Mouse (Mus musculus) spleen, embryonic (tissue): ENCODE results near the gene Pamr1.

Experiments used
- CTCF ChIA-PET: fragments of 350-600 bp; sonication (Branson Sonifier 250); formaldehyde crosslinking; loops from one replicate; lab custom pipeline; 2022; lab: Charles Lee

Gene Pamr1

DNA sequence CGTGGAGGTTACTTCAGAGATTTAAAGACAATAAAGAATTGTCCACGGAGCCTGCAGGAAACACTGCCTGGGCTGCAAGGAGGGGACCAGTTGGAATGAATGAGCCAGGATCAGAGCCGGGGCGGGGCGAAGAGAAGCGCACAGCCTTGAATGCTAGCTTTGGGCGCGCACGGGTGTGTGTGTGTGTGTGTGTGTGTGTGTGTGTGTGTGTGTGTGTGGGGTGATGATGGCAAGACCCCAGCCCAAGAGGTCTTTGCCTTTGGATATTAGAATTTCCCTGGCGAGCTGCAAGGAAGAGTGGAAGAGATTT is 109.7 kb downstream of the Pamr1 start:
- CTCF ChIA-PET = interaction anchor here (0.6 kb wide), 1 partner anchor 445 kb away, joined by 9 read pairs; no protein-coding TSS in a partner anchor

DNA sequence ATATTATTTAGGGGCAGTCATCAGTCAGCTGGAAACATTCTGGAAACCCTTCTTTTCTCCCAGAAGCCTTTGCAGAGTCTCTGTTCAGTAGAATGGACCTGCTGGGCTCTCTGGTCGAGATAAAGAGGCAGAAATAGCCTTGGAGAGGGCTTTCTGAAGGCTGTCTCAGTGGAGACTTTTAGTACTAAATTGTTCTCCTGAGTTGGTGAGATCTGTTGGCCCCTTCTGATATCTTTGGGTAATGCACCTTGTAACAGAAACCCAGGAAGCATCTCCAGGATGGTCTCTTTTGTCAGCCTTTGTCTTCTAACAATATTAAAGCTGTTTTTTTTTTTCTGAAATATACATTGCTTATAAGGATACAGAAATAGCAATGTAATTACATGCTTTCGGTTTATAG is 111.2 kb downstream of the Pamr1 start:
- CTCF ChIA-PET = no interaction called here

DNA sequence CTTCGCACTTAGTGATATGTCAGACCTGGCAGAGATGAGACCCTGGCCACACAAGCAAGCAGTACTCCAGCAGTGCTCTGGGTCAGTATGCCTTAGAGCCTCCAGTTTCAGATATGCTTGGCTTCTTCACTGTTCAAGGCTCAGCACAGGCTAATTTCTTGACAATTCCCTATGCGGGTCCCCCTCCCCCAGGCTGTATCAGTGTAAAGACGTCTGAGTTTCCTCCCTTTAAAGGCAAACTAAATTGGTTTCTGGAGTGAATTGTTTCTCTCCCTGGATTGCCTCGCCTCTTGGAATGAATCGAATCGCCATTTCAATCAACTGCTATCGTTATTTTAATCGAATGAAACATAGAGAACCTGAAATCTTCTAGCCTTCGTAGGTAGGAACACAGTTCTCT is 113.1 kb downstream of the Pamr1 start:
- CTCF ChIA-PET = no interaction called here

DNA sequence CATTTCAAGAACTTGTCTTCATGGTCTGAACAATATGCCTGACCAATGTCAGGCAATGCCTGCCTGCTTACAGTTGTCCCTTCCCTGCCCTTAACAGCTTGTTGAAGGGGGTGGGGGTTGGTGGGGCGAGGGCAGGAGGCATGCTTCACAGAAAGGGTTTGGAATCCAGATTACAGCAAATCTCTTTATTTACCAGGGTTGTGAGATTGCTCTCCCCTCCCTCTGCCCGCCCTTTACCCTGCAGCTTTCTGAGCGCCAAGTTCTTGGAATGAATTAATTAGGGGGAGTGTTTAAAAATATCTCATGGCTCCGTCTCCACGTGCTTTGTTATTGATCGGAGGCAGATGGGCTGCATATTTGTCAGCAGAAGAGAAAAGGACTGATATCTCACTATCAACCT is 113.5 kb downstream of the Pamr1 start:
- CTCF ChIA-PET = no interaction called here

DNA sequence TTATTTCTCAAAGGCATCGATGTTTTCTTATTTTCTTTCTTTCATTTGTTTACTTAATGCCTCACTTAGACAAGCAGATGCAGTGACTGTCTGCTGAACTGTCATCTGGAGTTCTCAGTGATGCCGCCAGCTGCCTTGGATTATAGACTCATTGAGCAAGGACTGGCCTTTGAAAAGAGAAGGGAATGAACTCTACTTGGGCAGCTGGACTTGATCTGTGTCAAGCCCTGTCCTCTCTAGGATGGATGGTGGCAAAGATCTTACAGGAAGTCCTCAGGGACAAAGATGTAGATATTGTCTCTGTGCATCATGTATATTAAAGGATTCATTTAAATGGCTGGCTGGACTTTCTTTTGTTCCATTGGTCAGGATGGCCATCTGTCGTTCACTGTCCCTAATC is 114.1 kb downstream of the Pamr1 start:
- CTCF ChIA-PET = no interaction called here

DNA sequence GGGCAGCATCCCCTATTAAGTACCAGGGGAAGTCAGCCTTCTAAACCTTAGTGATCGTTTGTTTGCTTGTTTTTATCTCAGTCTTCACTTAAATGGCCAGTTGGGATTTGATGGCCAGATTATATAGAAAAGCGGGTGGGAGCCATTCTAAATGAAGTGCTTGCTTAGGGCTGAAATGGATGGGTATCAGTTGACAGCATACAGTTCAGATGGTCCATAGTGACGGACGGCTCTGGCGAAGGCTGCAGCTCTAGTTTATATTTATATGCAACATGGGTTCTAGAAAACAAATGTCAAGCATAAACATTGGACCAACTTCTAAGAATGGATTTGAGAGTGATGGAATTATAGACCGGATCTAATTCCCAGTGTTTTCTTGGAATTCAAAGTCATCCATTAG is 118.2 kb downstream of the Pamr1 start:
- CTCF ChIA-PET = no interaction called here

DNA sequence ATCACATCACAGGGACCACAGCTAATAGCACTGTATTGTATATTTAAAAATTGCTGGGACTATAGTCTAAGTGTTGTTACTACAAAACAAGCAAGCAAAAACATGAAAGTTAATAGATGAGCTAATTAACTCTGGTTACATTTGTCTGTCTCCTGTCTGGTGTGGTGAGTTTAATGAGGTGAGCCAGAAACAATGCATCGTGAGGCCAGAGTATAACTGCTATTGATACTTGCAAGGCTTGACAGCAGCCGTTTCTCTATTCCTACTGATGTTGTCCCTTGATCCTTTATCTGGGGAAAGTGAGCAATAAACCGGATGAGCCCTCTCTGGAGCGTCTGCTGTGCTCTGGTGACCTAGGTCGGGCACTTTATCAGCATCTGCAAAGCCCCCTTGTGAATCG is 119.8 kb downstream of the Pamr1 start:
- CTCF ChIA-PET = no interaction called here

DNA sequence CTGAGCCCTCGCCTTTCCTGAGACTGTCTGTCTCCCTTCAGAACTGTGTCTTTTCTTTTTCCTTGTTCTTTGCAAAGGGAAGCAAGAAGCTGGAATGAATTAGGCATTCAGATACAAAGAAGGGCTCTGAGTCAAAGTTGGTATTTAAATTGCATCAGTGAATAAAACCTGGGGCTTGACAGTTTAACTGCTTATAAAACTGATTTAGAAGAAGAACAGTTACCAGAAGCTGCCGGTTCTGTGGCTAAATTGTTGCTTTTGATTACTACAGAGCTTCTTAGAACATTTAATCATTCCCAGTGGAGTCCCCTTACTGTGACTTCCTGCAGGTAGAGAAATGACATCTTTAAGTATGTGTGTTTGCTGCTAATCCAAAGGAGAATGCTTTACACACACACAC is 124.8 kb downstream of the Pamr1 start:
- CTCF ChIA-PET = no interaction called here

DNA sequence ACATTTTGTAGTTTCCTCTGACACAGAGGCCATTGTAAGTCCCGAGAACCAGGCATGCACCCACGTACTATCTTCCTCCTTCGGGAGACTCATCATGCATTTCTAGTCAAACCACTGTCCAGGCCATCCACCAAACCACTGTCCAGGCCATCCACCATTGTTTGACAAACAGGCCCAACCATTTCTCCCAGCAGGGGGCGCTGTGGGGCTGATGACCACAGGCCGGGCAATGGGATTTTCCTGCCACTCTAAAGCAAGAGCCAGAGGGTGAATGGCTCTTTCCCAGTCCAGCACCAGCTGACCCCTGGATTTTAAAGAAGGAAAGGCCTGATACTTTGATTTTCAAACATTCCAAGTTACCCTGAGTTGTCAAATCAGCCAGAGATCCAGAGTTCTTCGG is 125.5 kb downstream of the Pamr1 start:
- CTCF ChIA-PET = no interaction called here

DNA sequence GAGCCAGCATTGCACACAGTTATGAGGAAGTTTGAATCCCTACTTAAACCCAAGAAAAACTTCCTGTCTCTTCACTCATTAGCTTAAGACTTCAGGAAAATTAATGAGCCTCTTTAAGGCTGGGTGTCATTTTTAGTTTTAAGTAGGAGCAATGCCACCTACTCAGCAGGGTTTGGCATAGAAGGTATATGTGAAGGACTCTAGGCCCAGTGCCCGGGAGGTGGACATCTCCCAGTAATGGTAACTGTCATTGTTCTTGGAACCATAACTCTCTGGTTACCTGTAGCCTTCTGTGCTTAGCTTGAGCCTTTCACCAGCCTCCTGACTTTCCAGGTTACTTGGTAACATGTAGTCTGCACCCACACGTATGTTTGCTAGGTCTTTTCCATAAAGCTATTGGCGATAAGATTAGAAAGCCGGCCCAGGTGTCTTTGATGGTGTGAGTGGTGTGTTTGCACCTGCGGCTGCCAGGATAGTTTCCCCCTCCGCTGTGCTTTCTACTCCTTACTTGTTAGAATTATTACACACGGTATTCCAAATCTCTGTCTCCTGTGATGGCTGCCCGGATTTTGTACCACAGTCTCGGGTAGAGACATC is 127.0 kb downstream of the Pamr1 start:
- CTCF ChIA-PET = interaction anchor here (0.5 kb wide), 1 partner anchor 197 kb away, joined by 4 read pairs; no protein-coding TSS in a partner anchor

DNA sequence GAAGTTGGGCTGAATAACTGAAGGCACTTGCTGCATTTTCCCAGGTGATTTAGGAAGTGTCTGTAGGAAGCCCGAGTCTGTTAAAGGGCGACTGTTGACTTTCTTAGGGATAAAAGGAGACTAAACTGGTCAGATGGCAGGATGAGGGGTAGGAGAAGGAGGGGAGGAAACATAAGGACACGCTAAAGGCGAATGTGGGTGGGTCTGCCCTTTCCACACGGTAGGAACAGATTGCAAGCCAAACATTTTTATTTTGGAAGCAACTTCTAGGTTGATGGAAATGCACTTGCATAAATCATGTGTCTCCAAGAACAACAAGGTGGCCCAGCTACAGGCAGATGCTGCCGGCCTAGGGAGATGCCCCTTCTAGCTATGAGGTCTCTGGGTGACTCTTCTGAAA is 127.6 kb downstream of the Pamr1 start:
- CTCF ChIA-PET = no interaction called here

DNA sequence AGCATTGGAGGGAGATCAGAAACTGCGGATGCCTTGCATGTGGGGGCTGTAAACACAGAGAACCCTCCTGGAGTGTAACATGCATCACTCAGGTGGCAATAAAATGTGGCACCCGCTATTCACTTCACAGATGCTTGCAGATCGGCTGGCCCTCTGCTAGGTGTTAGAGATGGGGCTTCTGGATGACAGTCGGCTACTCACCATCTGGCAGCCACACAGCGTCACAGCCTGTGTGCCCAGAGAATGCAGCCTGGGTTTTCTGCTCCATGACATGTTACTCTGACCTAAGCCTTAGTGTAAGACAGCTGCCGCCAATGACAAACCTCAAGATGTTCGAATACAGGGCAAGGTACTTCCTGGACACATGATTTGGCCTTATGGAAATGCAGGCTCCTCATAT is 131.5 kb downstream of the Pamr1 start:
- CTCF ChIA-PET = no interaction called here

DNA sequence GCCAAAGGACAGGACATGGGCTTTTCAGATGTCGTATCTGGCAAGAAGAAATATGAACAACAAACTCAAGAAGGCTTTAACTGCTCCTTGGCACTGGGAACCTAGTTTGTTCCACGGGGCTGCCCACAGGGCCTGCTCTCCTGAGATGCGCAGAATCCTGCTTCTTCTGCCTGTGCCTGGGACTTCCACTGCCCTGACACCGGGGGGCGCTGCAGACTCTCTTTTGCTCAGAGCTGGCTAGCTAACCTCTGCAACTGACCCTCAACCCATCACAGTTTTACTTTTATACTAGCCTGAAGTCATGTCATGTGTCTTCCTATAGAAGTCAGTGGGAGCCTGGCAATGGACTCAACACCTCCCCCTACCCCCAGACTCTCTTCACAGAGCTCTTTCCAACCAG is 132.4 kb downstream of the Pamr1 start:
- CTCF ChIA-PET = interaction anchor here (0.8 kb wide), 1 partner anchor 339 kb away, joined by 5 read pairs; no protein-coding TSS in a partner anchor

DNA sequence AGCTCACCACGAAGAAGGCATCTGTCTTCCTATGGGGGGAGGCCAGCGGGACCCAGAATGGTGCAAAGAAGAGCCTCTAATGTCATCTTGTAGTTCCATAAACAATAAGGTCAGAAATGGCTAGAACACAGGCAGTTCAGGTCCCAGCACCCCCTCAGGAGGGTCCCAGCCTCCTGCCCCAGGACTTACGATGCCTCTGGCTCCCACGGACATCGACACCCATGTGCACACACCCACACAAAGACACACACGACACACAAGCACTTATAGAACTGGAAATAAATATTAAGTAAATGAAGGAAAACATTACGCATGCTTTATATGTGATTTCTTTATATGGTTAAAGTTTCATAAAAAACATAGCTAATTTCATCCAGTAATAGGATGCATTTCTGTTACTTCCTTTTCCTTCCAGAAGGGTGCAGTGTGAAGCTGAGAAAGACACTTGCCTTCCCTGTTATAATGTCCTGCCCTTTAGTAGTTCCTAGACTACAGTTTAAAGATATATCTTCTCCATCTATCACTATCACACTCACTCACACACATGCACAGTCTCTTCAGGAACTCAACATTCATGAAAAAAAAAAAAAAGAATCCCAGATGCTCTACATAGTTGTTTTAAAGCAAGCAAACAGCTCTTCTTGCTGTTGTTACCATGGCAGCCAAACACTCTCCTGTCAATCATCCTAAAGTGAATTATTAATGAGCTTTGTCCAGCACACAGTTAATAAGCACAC is 135.7 kb downstream of the Pamr1 start:
- CTCF ChIA-PET = interaction anchor here (0.6 to 0.7 kb wide), 3 partner anchors 116 to 410 kb away, joined by 3 to 6 read pairs (median 3); no protein-coding TSS in a partner anchor

DNA sequence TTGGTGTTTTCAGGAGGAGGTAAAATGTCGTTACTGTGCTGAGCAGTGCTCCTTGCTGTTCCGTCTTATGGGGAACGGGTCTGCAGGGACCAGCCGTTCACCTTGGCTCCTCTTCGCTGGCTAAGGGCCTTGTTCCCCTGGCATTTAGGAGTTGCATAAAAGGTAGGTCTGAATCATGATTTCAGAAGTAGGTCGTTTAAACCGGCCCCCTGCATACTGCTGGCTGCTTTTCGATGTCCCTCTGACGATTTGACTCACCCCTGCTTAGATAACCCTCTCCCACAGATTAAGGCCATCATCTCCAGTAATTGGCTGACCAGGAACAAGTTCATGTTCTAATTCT is 136.3 kb downstream of the Pamr1 start:
- CTCF ChIA-PET = interaction anchor here (0.6 kb wide), 1 partner anchor 409 kb away, joined by 3 read pairs; no protein-coding TSS in a partner anchor
